Mouse (Mus musculus) B cell, adult 2 months (primary cell): ENCODE data around the gene Rhebl1.
A peak's percentile ranks its signal among the peaks of the same experiment; 100 is the strongest.

Experiments used
- DNase-seq, 2 experiments: peaks; one replicate each; pipeline ENCODE4 v3.0.0; 2022

The Rhebl1 gene

DNA sequence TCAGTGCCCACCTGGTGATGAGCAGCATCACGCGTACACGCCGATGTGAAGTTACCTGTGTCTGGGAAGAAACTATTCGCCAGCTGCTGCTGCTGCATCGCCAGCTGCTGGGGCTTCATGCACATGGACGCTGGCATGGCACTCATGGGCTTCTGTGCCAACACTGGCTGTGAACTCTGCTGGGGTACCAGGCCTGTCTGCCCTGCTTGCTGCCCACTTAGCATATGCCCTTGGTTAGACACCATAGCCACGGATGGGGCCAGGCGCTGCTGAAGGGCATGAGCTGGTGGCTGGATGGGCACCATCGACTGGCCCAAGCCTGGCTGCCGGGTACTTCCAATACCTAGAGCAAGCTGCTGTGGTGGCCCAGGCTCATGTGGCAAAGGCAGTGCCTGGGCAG lies 45.2 kb downstream of the Rhebl1 start:
- no peak for DNase-seq

DNA sequence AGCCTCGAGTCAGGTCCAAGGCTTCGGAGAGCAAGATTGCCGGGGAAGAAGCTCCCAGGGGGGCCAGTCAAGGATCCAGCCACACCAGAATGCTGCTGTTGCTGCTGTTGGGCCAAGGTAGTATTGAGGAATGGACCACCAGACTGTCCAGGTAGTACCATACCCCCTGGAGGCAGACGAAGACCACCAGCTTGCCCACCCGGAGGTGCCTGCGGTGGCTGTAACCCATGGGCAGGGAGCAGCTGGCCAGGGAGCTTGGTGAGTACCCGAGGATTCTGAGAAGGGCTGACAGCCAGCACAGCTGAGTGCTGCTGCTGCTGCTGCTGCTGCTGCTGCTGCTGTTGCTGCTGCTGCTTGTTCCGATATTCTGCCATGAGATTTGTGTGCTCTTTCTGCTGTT lies 48.2 kb downstream of the Rhebl1 start:
- DNase-seq: no peak

DNA sequence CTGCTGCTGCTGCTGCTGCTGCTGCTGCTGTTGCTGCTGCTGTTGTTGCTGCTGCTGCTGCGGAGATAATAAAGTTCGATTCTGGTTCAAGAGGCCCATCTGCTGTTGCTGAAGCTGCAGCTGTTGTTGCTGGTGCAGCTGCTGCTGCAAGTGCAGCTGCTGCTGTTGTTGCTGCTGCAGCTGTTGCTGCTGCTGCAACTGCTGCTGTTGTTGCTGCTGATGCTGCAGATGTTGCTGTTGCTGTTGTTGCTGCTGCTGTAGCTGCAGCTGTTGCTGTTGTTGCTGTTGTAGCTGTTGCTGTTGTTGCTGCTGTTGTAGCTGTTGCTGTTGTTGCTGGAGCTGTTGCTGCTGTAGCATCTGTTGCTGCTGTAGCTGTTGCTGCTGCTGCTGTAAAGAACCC lies 49.2 kb downstream of the Rhebl1 start:
- no peak for DNase-seq

DNA sequence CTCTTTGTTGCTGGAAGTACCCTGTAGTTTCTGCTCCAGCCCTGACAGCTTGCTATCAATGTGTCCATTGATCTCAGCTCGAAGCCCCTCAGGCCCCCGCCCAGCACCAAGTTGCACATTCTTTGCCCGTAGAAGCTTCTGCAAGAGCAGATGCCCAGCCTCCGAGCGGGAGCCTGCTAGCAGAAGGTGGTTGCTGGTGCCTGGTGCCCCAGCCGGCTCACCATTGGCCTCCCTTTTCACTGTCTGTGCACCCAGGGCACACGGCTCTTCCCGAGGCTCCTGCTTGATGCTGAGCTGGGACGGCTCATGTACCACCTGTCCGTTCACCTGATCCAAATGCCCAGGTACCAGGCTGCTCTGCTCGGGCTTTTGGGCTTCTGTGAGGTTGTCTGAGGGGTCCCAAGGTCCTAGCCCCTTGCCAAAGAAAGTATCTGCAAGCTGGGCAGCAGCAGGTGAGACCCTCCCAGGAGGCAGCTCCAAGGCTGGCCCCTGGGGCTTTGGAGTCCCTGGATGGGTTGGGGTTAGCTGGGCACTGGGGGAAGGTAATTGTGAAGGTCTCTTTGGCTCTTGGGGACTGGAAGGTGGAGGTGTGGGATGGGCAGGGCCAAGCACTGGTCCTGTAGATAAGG lies 50.6 kb downstream of the Rhebl1 start:
- DNase-seq: no peak

DNA sequence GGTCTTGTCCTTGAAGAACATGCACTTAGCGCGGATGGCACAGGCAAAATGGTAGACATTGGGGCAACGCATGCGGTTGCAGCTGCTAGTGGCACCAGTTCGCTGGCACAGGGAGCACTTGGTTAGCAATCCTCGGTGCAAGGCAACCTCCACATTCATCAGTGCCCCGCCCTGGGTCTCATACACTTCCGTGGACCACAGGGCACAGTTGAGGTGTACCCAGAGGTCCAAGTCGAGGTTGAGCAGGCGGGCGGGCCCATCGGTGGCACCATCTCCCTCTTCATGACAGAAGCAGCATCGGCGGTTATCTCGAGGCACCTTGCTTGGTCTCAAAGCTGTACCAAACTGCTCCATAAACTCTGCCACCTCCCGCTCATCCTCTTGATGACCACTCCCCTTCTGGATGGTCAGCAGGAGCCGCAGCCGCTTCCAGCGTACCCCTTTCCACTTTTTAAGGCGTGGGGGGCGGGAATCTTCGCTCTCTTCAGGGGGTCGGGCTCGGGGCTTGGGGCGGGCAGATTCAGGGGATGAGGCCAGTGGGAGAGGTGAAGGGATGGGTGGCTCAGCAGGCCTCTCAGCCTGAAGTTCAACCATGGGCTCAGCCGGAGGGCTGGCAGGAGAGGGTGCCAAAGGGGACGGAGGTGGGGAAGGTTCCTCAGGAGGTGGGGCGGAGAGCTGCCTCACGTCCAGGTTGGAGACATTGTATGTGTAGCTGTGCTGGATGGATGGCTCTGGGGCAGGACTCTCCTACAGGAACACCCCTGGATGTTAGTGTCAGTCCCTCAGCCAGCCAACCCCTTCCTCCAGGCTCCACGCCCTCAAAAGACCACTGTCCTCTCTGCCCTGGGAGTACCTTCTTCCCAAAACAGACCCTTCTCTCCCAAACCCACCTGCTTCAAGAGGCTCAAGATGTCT lies 54.4 kb downstream of the Rhebl1 start:
- no peak for DNase-seq

DNA sequence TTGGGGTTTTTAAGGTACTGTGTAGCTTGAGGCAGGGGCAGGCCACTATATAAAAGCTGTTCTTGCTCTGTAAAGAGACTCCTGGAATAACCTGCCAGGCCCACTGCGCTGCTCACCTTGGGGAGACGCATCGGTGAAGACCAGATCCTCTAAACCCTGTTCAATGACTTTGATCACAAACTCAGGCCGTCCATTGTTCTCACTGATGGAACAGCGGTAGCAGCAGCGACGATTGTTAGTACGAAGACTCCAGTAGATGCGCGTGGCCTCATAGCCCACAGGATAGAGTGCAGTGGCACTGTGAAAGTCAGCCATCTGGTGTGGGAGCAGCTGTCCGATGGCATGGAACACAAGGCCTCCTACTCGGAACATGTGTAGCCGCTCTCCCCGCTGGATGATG lies 55.2 kb downstream of the Rhebl1 start:
- no peak for DNase-seq

DNA sequence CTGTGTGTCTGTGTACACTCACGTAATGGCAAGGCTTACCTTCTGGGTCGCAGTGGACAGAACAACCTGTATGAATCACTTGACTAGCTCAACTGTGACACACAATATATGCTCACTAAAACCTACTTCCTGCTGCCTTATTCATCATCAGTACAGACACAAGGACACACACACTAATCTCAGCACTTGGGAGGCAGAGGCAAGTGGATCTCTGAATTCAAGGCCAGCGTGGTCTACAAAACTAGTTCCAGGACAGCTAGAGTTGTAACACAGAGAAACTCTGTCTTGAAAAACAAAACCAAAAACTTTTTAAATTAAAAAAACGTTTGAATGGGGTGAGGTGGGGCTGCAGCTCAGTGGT lies 56.6 kb downstream of the Rhebl1 start:
- DNase-seq: no peak

DNA sequence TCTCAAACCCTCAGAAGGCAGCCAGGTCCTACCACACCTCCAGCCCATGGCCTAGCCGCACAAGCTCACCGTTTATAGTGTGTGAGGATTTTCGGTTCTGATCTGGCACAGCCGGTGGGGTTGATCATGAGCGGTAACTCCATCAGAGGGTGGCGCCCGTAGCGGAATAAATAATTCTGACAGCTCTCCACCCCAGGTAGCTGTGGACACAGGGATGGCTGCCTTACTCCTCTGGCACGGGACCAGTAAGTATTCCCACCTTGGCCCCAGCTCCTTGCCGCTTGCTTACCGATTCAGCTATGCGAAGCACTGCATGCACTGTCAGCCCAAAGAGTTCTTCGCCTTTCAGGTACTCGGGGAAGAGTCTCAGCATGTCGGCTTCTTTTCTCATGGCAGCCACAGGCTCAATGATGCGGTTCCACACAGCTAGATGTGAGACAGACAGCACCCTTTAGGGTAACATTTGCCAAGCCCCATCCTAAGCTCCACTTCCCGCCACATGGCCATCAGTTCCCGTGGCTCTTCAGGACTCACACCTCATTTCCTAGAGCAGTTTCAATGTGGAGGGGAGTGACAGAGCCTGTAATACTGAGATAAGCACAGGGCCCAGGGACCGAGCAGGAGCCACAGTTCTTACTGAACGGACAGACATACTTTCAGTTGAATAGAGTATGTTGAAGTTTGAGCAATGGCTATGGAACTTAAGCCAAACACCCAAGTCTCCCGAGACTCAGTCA lies 57.2 kb downstream of the Rhebl1 start:
- no peak for DNase-seq

DNA sequence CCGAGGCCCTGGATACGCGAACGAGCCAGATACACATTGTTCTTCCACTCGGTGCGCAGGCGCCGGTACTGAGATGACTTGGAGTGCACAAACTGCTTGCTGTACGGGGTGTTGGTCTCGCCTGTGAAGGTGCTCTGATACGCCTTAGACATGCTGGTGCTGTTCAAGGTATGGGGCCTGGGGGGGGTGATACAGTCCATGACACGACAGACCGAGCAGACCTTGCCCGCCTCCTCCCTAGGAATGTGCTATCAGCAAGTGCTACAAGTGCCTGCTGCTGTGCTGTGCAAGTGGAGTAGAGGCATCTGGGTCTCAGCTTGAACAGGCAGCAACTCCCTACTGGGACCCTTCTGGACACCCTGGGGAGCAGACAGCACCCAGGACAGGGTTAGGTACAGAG lies 59.0 kb downstream of the Rhebl1 start:
- DNase-seq: no peak

DNA sequence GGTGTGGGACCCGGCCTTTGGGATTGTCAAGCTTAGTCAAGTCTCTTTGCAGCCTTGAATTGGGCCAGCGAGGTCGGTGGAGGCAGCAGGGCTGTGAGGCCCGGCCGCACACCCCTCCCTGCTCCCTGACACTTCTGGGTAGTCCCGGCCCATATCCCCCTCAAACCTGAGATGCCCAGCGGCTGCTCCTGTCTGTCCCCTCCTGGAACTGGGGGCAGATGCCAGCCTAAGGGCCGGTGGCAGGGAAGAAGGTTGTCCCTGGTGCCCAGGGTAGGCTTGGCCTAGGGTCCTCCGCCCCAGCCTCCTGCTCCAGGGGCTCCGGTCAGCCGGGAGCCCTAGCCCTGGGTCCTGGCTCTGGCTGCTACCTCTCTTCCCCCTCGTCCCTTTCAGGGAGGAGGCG lies 60.3 kb downstream of the Rhebl1 start:
- DNase-seq: no peak

DNA sequence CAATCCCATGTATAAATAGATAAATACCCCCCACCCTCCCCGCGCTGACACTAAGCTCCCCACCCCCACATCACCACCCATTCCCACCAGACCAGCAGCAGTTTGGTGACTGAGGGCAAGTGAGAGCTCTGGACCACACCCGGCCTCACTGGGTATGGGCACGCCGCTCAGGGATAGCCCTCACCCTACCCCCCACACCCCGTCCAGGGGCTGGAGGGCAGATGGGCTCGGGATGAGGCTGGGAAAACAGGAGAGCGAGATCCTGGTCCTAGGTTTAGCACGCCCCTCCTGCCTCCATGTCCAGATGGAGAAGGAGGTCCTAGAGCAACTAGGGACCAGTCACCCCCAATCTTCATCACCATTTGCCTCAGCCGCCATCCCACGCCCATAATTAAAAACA lies 61.1 kb downstream of the Rhebl1 start:
- no peak for DNase-seq

DNA sequence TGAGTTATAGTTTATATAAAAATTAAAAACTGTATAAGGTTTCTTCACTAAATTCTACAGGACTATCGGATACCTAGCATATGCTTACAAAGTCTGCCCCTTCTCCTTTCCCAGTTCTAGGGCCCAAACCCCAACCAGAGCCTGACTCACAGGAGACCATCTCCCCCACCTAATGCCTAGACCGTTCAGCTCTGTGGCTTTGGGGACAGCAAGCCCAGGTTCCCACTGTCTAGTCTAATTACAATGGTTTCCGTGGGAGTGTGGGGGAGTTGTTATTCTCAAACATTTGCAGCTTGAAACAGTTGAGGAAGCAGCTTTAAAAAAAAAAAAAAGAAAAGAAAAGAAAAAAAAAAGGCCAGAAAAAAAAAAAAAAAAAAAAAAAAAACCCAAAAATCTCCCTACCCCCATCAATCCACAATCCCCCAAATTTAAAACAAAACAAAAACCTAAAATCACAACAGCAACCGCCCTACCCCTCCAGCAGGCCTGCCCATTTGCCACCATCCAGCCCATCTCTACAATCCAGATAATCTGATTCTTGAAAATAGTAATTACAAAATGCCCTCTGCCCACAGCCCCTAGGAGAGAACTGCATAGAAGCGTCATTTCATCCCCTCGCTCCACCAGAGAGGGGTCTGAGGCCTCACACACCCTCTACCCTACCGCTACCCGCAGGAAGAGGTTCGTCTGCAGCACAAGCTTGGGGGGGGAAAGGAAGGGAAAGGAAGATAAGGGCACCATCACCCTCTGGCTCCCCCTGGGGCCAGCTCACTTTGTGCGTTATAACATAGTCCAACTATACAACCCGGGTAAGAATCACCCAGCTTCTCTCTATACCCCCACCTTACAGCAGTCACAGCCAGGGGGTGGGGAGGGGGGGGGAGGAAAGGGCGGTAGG lies 61.9 kb downstream of the Rhebl1 start:
- peak; percentile 56 to 67 for DNase-seq

DNA sequence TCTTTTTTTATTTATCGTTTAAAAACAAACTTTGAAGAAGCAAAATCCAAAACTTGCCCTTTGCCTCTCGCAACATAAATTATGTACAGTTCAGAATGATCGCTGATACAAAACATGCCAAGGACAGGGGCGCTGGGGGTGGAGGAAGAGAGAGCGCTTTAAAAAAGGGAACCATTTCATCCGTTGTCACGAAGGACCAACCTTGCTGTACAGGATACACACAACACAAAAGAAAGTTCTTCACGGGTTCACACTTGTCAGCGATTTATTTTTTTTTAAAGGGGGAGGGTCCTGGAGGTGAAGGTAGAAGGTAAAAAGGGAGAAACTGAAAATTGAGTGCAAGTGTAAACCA lies 62.7 kb downstream of the Rhebl1 start:
- no peak for DNase-seq

DNA sequence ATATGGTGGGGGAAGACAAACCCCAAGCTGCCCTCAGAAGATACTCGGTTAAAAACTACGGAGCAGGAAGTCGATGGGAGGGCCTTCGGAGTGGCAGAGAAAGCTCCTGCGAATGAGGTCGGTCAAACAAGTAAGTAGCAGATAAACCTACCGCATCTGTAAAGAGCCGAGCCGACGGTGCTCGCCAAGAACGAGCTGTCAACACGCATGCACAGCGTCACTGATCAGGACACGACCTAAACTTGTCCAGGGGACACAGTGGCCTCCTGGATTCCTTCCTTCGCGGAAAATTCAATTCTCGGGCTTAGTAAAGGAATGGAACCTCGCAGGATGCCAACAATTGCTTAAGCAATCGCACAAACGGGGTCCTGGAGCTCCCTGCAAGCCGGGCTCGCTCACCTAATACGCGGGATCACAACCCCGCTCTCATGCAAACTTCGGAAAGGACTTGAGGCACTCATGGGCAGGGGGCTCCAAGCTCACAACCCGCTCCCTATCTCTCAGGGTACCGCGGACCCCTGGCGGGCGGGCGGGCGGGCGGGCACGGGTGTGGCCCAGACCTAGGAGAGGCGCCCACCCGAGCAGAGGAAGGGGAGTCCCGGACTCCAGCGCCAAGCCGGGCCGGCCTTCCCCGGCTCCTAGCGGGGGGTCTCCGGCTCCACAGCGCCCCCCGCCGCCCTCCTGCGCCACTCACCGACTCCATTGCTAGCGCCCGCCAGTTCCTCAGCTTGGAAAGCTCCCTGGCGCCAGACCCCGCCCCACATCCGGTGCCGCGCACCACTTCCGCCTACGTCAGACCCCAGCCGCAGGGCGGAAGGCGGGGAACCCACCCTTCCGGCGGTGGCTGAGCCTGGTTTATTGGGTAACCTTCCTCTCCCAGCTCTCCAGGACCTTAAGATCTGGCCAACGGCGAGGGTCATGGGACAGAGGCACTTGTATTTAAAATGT lies 63.3 kb downstream of the Rhebl1 start, which contains the start of gene Prkag1:
Gene Prkag1 (minus strand): TSS at position 786 of the 948 bp plus-strand sequence.
- peak; percentile 99 for DNase-seq
